ENCODE assay signal across 23 mouse cellular contexts in the genomic region with DNA sequence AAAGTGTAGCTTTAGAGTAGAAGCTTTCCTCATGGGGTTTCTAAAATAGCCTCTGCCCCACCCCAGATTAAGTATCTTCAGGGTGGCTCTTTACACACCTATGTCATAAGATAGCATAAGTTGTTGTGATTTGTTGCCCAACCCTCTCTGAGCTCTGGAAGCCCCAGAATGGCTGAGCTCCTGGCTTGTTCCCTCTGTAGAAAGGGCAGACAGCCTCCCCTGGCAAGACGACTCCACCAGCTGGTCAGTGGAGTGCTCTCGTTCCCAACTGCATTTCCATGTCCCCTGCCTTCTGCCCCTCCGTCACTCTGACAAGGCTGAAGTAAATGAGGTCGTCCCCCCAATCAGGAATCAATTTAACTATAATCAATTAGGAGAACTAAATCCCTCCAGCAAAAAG. TPM values are rescaled to one million over a fixed set of nuclear protein-coding genes. Genes with fewer than 3 reads are reported as not detected.
DNase-seq lines count a peak whose midpoint lies in the region; ATAC-seq lines count a peak whose summit lies in the region.
"Had no signal": no experiment of that assay in that cellular context is flagged by ENCODE, and none has a peak within 500 bp of the region (broad histone marks: within the 10 kb centered on the region; RNA-seq: fewer than 3 reads in every experiment).

No protein-coding gene starts in this region.

- H3K9me3 ChIP-seq in hindbrain, embryonic 11.5 days (ENCODE audit: control insufficient read depth, low read length): no peaks in the 10 kb centered on the region
- H3K9me3 ChIP-seq: embryonic facial prominence, embryonic 13.5 days; forebrain, embryonic 12.5 days; G1E; heart, embryonic 10.5 days; hindbrain, embryonic 13.5 days had no signal

- H3K36me3 ChIP-seq in hindbrain, embryonic 11.5 days (ENCODE audit: control insufficient read depth, insufficient read depth, low read length): no peaks in the 10 kb centered on the region
- H3K36me3 ChIP-seq: forebrain, embryonic 12.5 days; G1E had no signal

- no peak for ATAC-seq in hindbrain, embryonic 11.5 days (ENCODE audit: low FRiP score)
- ATAC-seq: CD4-positive, CD25-positive, alpha-beta regulatory T cell, adult 4 months; forebrain, postnatal 0 days; hindbrain, postnatal 0 days had no signal

- H3K9ac ChIP-seq in hindbrain, embryonic 11.5 days (ENCODE audit: low read depth, low read length): no peak overlapping the region
- H3K9ac ChIP-seq: embryonic facial prominence, embryonic 13.5 days; forebrain, embryonic 12.5 days; forebrain, postnatal 0 days; hindbrain, embryonic 13.5 days had no signal

- intact Hi-C loops in gastrocnemius, postnatal 36 days (cut with DNase I): loop anchor here (10.0 kb wide), 1 partner anchor 538 kb away; no protein-coding TSS in a partner anchor

- peak; percentile 36 for DNase-seq in cerebellum, adult 11-12 months
- no peak for DNase-seq in cerebellum, postnatal 4 days (ENCODE audit: low spot score in 2 of 2)
- DNase-seq in gastrocnemius, adult 18-20 months (ENCODE audit: low spot score): peak; percentile 58
- DNase-seq in gastrocnemius, postnatal 36 days: no peak
- peak; percentile 49 for DNase-seq in brain, adult 2 months (ENCODE audit: low read depth, low spot score)
- DNase-seq in cerebellum, postnatal 25 days: peak; percentile 59 to 73
- DNase-seq in urinary bladder, adult 2 months (ENCODE audit: low spot score): no peak
- no peak for DNase-seq in hindbrain, embryonic 11.5 days (ENCODE audit: low spot score)
- DNase-seq: adrenal gland, postnatal 10 days; B cell, adult 2 months; forebrain, postnatal 0 days; heart, adult 18-20 months; heart, postnatal 10 days; heart, postnatal 4 days; kidney, adult 11 months; kidney, adult 9 months had no signal

- WGBS in hindbrain, embryonic 11.5 days: 38% methylated on average over 4 of the region's 4 CpGs

- H3K27me3 ChIP-seq in hindbrain, embryonic 11.5 days (ENCODE audit: control insufficient read depth, insufficient read depth, low read length): no peaks in the 10 kb centered on the region
- H3K27me3 ChIP-seq: embryonic facial prominence, embryonic 13.5 days had no signal

- no peak overlapping the region for H3K4me3 ChIP-seq in hindbrain, embryonic 11.5 days (ENCODE audit: low read depth, low read length)
- H3K4me3 ChIP-seq: embryonic facial prominence, embryonic 13.5 days; forebrain, embryonic 12.5 days; heart, embryonic 10.5 days; hindbrain, embryonic 13.5 days had no signal

- no peak overlapping the region for H3K4me2 ChIP-seq in hindbrain, embryonic 11.5 days (replicated peaks; ENCODE audit: low read depth, low read length)
- H3K4me2 ChIP-seq: embryonic facial prominence, embryonic 13.5 days; forebrain, embryonic 12.5 days; hindbrain, embryonic 13.5 days had no signal

- H3K4me1 ChIP-seq in hindbrain, embryonic 11.5 days (replicated peaks; ENCODE audit: control insufficient read depth, insufficient read depth, low read length): no peaks in the 10 kb centered on the region

- H3K27ac ChIP-seq in hindbrain, embryonic 11.5 days (ENCODE audit: low read depth, low read length): no peak overlapping the region
- H3K27ac ChIP-seq: embryonic facial prominence, embryonic 13.5 days; forebrain, embryonic 12.5 days; heart, embryonic 10.5 days; hindbrain, embryonic 13.5 days; hindbrain, postnatal 0 days had no signal

RNA-seq across cellular contexts. Expression of a gene that starts 34.9 kb away (rescaled TPM):
- total RNA-seq in gastrocnemius, adult 18-20 months (2021): 1 to 10 TPM; 4.5 to 5.3 TPM
- 1 to 10 TPM; 4.5 to 4.7 TPM for total RNA-seq in gastrocnemius, postnatal 36 days (2021)
- polyA plus RNA-seq in urinary bladder, adult 2 months (2012; rRNA removed): 8.0 and 8.5 TPM in 2 replicates
- polyA plus RNA-seq in hindbrain, embryonic 11.5 days (2014; fragmentation: Nextera tagmentation; extraction: Ambion mirVana): 20.3 and 24.1 TPM in 2 replicates

Comparison
In these comparisons a context has a peak if more than half of its experiments do, and no peak if none do; other contexts are left out.
1. DNase-seq: peak in cerebellum, adult 11-12 months (single experiment), gastrocnemius, adult 18-20 months (single experiment), brain, adult 2 months (single experiment) and cerebellum, postnatal 25 days (2 of 2); none in cerebellum, postnatal 4 days (0 of 2), gastrocnemius, postnatal 36 days (0 of 2), urinary bladder, adult 2 months (single experiment) and hindbrain, embryonic 11.5 days (single experiment).